ENCODE assay signal across 8 mouse cellular contexts in the genomic region with DNA sequence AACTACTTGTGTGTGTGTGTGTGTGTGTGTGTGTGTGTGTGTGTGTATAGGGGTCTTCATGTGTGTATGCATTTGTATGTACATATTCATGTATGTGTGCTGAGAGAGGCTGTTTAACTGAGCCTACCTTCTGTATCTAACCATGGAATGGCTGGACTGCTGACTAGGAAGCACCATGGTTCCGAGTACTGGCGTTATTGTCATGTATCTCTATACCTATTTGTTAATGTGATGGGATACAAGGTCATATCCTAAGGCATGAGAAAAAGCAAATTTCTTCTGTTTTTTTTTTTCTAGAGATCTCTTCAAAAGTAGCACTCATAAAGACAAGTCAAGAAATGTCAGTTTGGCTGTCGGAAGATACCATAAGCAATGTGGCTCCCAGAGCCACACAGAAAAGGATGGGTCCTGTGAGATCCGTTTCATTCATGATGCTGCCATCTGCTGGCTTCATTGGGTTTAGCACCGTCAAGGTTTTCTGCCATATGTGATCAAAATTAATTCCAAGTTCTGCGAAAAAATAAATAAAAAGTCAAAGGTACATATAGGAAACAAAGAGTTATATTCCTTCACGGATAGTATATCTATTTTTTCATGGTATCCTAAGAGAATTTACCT. TPM values are rescaled to one million over a fixed set of nuclear protein-coding genes. Genes with fewer than 3 reads are reported as not detected.
DNase-seq lines count a peak whose midpoint lies in the region.

No protein-coding gene starts in this region.

- DNase-seq in heart, postnatal 14 days = peak; percentile 13 to 58
- DNase-seq in heart, postnatal 25 days (ENCODE audit: low spot score) = no peak
- DNase-seq in Muller cell, postnatal 12 days (ENCODE audit: inconsistent ontology term) = peak; percentile 54
- peak; percentile 54 for DNase-seq in cerebellum, adult 9-11 months
- peak; percentile 6 to 44 for DNase-seq in frontal cortex, postnatal 10 days (ENCODE audit: low spot score in 2 of 2)
- DNase-seq in layer of hippocampus, adult 18-20 months (ENCODE audit: low spot score in 2 of 2) = peak; percentile 29 to 79
- peak; percentile 49 for DNase-seq in lung, postnatal 14 days
- DNase-seq in right cerebral cortex, postnatal 14 days = peak; percentile 66

- intact Hi-C loops in heart, postnatal 14 days (cut with DNase I) = loop anchor here (2.0 to 5.0 kb wide), 2 partner anchors 180 to 1268 kb away; a partner anchor contains a TSS
- intact Hi-C loops in heart, postnatal 25 days (cut with DNase I) = loop anchor here (5.0 kb wide), 1 partner anchor 1268 kb away; no protein-coding TSS in a partner anchor

RNA-seq across cellular contexts. Expression of a gene that starts 21.7 kb away (rescaled TPM):
- total RNA-seq in heart, postnatal 14 days (2021) = 100 to 1,000 TPM; 126 to 146 TPM
- total RNA-seq in heart, postnatal 25 days (2021) = 100 to 1,000 TPM; 166 to 170 TPM
- total RNA-seq in layer of hippocampus, adult 18-20 months (2021) = not detected

RNA-seq across cellular contexts. Expression of a gene that starts 36.0 kb away (rescaled TPM):
- total RNA-seq in heart, postnatal 14 days (2021) = 10 to 100 TPM; 27.7 to 30.5 TPM
- total RNA-seq in heart, postnatal 25 days (2021) = 10 to 100 TPM; 26.9 to 27.4 TPM
- total RNA-seq in layer of hippocampus, adult 18-20 months (2021) = 10 to 100 TPM; 19.4 to 21.2 TPM

Comparison
In these comparisons a context has a peak if more than half of its experiments do, and no peak if none do; other contexts are left out.
1. RNA of a gene that starts 21.7 kb away (total RNA-seq): 166 to 170 TPM in heart, postnatal 25 days and 126 to 146 TPM in heart, postnatal 14 days; not detected in layer of hippocampus, adult 18-20 months; every median in the first group is over 100 times any median in the second.